Comparison of ENCODE assay signal across 11 mouse cellular contexts in the genomic region with DNA sequence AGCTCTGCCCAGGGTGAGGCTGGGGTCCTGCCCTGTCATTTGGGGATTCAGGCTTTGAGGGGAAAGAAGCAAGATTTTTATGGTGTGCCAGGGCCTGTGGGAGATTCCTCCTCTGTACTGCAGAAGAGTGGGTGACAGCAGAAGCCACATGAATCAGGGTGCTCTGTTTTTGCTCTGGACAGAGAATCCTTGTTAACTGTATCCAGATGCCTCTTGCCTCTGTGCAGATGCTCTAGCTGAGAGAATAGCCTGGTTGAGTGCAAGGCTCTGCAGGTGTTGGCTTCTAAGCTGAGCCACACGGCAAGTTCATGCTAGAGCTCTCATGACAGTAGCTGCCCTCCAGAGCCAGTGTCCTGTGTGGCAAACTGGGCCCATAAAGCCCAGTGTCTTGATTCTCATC. TPM values are rescaled to one million over a fixed set of nuclear protein-coding genes. Genes with fewer than 3 reads are reported as not detected.
DNase-seq lines count a peak whose midpoint lies in the region; ATAC-seq lines count a peak whose summit lies in the region.
"Had no signal": no experiment of that assay in that cellular context is flagged by ENCODE, and none has a peak within 500 bp of the region (broad histone marks: within the 10 kb centered on the region; RNA-seq: fewer than 3 reads in every experiment).

No protein-coding gene starts in this region.

- no peak overlapping the region for H3K4me3 ChIP-seq in heart, embryonic 12.5 days
- H3K4me3 ChIP-seq in midbrain, embryonic 12.5 days = no peak overlapping the region
- H3K4me3 ChIP-seq in midbrain, embryonic 11.5 days (ENCODE audit: low read depth, low read length) = no peak overlapping the region
- no peak overlapping the region for H3K4me3 ChIP-seq in forebrain, embryonic 16.5 days (replicated peaks; ENCODE audit: low read length)
- no peak overlapping the region for H3K4me3 ChIP-seq in neural tube, embryonic 15.5 days (replicated peaks)
- H3K4me3 ChIP-seq: myocyte had no signal

- DNase-seq in heart, postnatal 10 days = no peak
- no peak for DNase-seq in midbrain, embryonic 11.5 days (ENCODE audit: low spot score, missing footprints)
- DNase-seq in cerebellum, adult 18-20 months = no peak

- H3K9ac ChIP-seq in heart, embryonic 12.5 days = no peak overlapping the region
- H3K9ac ChIP-seq in midbrain, embryonic 12.5 days (replicated peaks) = no peak overlapping the region
- no peak overlapping the region for H3K9ac ChIP-seq in midbrain, embryonic 11.5 days (ENCODE audit: low read length)
- 0 out of 2 replicates have a peak overlapping the region, but pooled peaks have one; percentile 5 for H3K9ac ChIP-seq in forebrain, embryonic 16.5 days (replicated peaks; ENCODE audit: low read depth, low read length)
- no peak overlapping the region for H3K9ac ChIP-seq in neural tube, embryonic 15.5 days (replicated peaks)
- H3K9ac ChIP-seq: lung, embryonic 14.5 days had no signal

- H3K4me1 ChIP-seq in heart, embryonic 12.5 days (replicated peaks) = peaks cover 43% of the 10 kb centered on the region
- peaks cover 10% of the 10 kb centered on the region; the same call in 1 of the 2 replicates for H3K4me1 ChIP-seq in midbrain, embryonic 12.5 days
- H3K4me1 ChIP-seq in midbrain, embryonic 11.5 days (ENCODE audit: control insufficient read depth, insufficient read depth, low read length) = no peaks in the 10 kb centered on the region
- H3K4me1 ChIP-seq in forebrain, embryonic 16.5 days (replicated peaks; ENCODE audit: control insufficient read depth, insufficient read depth, low read length) = peaks cover 18% of the 10 kb centered on the region
- H3K4me1 ChIP-seq in neural tube, embryonic 15.5 days = peaks cover 28% of the 10 kb centered on the region

- peaks cover 86% of the 10 kb centered on the region for H3K36me3 ChIP-seq in heart, embryonic 12.5 days
- H3K36me3 ChIP-seq in midbrain, embryonic 12.5 days = peaks cover 81% of the 10 kb centered on the region
- H3K36me3 ChIP-seq in midbrain, embryonic 11.5 days (ENCODE audit: control insufficient read depth, insufficient read depth, low read length) = peaks cover 22% of the 10 kb centered on the region; the same call in 1 of the 2 replicates
- peaks cover 7% of the 10 kb centered on the region; the same call in 1 of the 2 replicates for H3K36me3 ChIP-seq in forebrain, embryonic 16.5 days (ENCODE audit: control insufficient read depth, insufficient read depth)
- peaks cover 58% of the 10 kb centered on the region for H3K36me3 ChIP-seq in neural tube, embryonic 15.5 days

- H3K27ac ChIP-seq in heart, embryonic 12.5 days (ENCODE audit: poor library complexity, severe bottlenecking) = peak overlapping the region; percentile 24; the same call in 1 of the 2 replicates
- H3K27ac ChIP-seq in midbrain, embryonic 12.5 days (replicated peaks) = peak overlapping the region; percentile 7; the same call in 1 of the 2 replicates
- H3K27ac ChIP-seq in midbrain, embryonic 11.5 days (ENCODE audit: low read depth, low read length) = no peak overlapping the region
- H3K27ac ChIP-seq in forebrain, embryonic 16.5 days (ENCODE audit: low read length) = peak overlapping the region; percentile 53
- peak overlapping the region; percentile 56 for H3K27ac ChIP-seq in neural tube, embryonic 15.5 days (replicated peaks)

- no peaks in the 10 kb centered on the region for H3K9me3 ChIP-seq in heart, embryonic 12.5 days (replicated peaks)
- no peaks in the 10 kb centered on the region for H3K9me3 ChIP-seq in midbrain, embryonic 12.5 days
- H3K9me3 ChIP-seq in midbrain, embryonic 11.5 days (ENCODE audit: control insufficient read depth, low read length) = no peaks in the 10 kb centered on the region
- H3K9me3 ChIP-seq in forebrain, embryonic 16.5 days (ENCODE audit: control insufficient read depth, low read length) = no peaks in the 10 kb centered on the region
- H3K9me3 ChIP-seq in neural tube, embryonic 15.5 days (replicated peaks) = no peaks in the 10 kb centered on the region

- intact Hi-C loops in heart, postnatal 10 days (cut with DNase I) = no loop called here

- peak overlapping the region; percentile 17; the same call in 1 of the 2 replicates for H3K4me2 ChIP-seq in heart, embryonic 12.5 days
- H3K4me2 ChIP-seq in midbrain, embryonic 12.5 days (replicated peaks) = no peak overlapping the region
- no peak overlapping the region for H3K4me2 ChIP-seq in midbrain, embryonic 11.5 days
- H3K4me2 ChIP-seq in forebrain, embryonic 16.5 days (ENCODE audit: low read length) = no peak overlapping the region
- H3K4me2 ChIP-seq in neural tube, embryonic 15.5 days = no peak overlapping the region
- H3K4me2 ChIP-seq: lung, embryonic 14.5 days had no signal

- WGBS in heart, embryonic 12.5 days = 48% methylated on average over 1 of the region's 1 CpGs
- WGBS in midbrain, embryonic 12.5 days = 91% methylated on average over 1 of the region's 1 CpGs
- 88% methylated on average over 1 of the region's 1 CpGs for WGBS in midbrain, embryonic 11.5 days
- WGBS in forebrain, embryonic 16.5 days = 26% methylated on average over 1 of the region's 1 CpGs
- 20% methylated on average over 1 of the region's 1 CpGs for WGBS in neural tube, embryonic 15.5 days

- H3K27me3 ChIP-seq in heart, embryonic 12.5 days (replicated peaks) = no peaks in the 10 kb centered on the region
- H3K27me3 ChIP-seq in midbrain, embryonic 12.5 days = no peaks in the 10 kb centered on the region
- no peaks in the 10 kb centered on the region for H3K27me3 ChIP-seq in midbrain, embryonic 11.5 days (ENCODE audit: control insufficient read depth, insufficient read depth, low read length)
- no peaks in the 10 kb centered on the region for H3K27me3 ChIP-seq in forebrain, embryonic 16.5 days (replicated peaks; ENCODE audit: control insufficient read depth, insufficient read depth, low read length)
- H3K27me3 ChIP-seq in neural tube, embryonic 15.5 days (replicated peaks) = no peaks in the 10 kb centered on the region

- no peak for ATAC-seq in heart, embryonic 12.5 days (ENCODE audit: insufficient number of reproducible peaks, low FRiP score)
- ATAC-seq in midbrain, embryonic 12.5 days (ENCODE audit: low FRiP score, low read depth) = no peak
- no peak for ATAC-seq in midbrain, embryonic 11.5 days (ENCODE audit: low FRiP score)
- no peak for ATAC-seq in forebrain, embryonic 16.5 days
- ATAC-seq in neural tube, embryonic 15.5 days (ENCODE audit: low FRiP score) = no peak
- no peak; the same call in 1 of the 2 replicates for ATAC-seq in megakaryocyte progenitor cell, adult 5-6 weeks (replicated peaks; ENCODE audit: poor library complexity)
- ATAC-seq: CD4-positive, CD25-positive, alpha-beta regulatory T cell, adult 4 months had no signal

RNA-seq across cellular contexts. Expression of gene Ranbp3, which starts 20.3 kb away (rescaled TPM):
- polyA plus RNA-seq in heart, embryonic 12.5 days (2016; fragmentation: Nextera tagmentation; extraction: Ambion mirVana) = 63.2 and 64.5 TPM in 2 replicates
- 10 to 100 TPM; 48.1 to 52.9 TPM for total RNA-seq in heart, postnatal 10 days (2021)
- polyA plus RNA-seq in midbrain, embryonic 12.5 days (2016; fragmentation: Nextera tagmentation; extraction: Ambion mirVana) = 109 and 115 TPM in 2 replicates
- polyA plus RNA-seq in midbrain, embryonic 11.5 days (2014; fragmentation: Nextera tagmentation; extraction: Ambion mirVana) = 108 and 112 TPM in 2 replicates
- polyA plus RNA-seq in forebrain, embryonic 16.5 days (2015; fragmentation: Nextera tagmentation; extraction: Ambion mirVana) = 114 and 120 TPM in 2 replicates
- polyA plus RNA-seq in neural tube, embryonic 15.5 days (2015; fragmentation: Nextera tagmentation; extraction: Ambion mirVana) = 94.2 and 95.4 TPM in 2 replicates
- 24.8 and 34.3 TPM in 2 replicates for total RNA-seq in megakaryocyte progenitor cell, adult 5-6 weeks (2015)
- total RNA-seq in megakaryocyte progenitor cell, adult 5-6 weeks (2017) = 63.3 and 72.8 TPM in 2 replicates

RNA-seq across cellular contexts. Expression of gene Ndufa11, which starts 24.2 kb away (rescaled TPM):
- 638 and 663 TPM in 2 replicates for polyA plus RNA-seq in heart, embryonic 12.5 days (2016; fragmentation: Nextera tagmentation; extraction: Ambion mirVana)
- 100 to 1,000 TPM; 794 to 859 TPM for total RNA-seq in heart, postnatal 10 days (2021)
- 325 and 338 TPM in 2 replicates for polyA plus RNA-seq in midbrain, embryonic 12.5 days (2016; fragmentation: Nextera tagmentation; extraction: Ambion mirVana)
- 323 and 337 TPM in 2 replicates for polyA plus RNA-seq in midbrain, embryonic 11.5 days (2014; fragmentation: Nextera tagmentation; extraction: Ambion mirVana)
- polyA plus RNA-seq in forebrain, embryonic 16.5 days (2015; fragmentation: Nextera tagmentation; extraction: Ambion mirVana) = 377 and 426 TPM in 2 replicates
- 639 and 709 TPM in 2 replicates for polyA plus RNA-seq in neural tube, embryonic 15.5 days (2015; fragmentation: Nextera tagmentation; extraction: Ambion mirVana)
- 102 and 151 TPM in 2 replicates for total RNA-seq in megakaryocyte progenitor cell, adult 5-6 weeks (2015)
- 92.1 and 131 TPM in 2 replicates for total RNA-seq in megakaryocyte progenitor cell, adult 5-6 weeks (2017)

RNA-seq across cellular contexts. Expression of gene Vmac, which starts 24.4 kb away (rescaled TPM):
- 12.1 and 12.9 TPM in 2 replicates for polyA plus RNA-seq in heart, embryonic 12.5 days (2016; fragmentation: Nextera tagmentation; extraction: Ambion mirVana)
- total RNA-seq in heart, postnatal 10 days (2021) = 1 to 10 TPM; 5.4 to 9.8 TPM
- 15.4 and 18.2 TPM in 2 replicates for polyA plus RNA-seq in midbrain, embryonic 12.5 days (2016; fragmentation: Nextera tagmentation; extraction: Ambion mirVana)
- 13.1 and 15.0 TPM in 2 replicates for polyA plus RNA-seq in midbrain, embryonic 11.5 days (2014; fragmentation: Nextera tagmentation; extraction: Ambion mirVana)
- 20.6 and 21.8 TPM in 2 replicates for polyA plus RNA-seq in forebrain, embryonic 16.5 days (2015; fragmentation: Nextera tagmentation; extraction: Ambion mirVana)
- 13.8 and 18.1 TPM in 2 replicates for polyA plus RNA-seq in neural tube, embryonic 15.5 days (2015; fragmentation: Nextera tagmentation; extraction: Ambion mirVana)
- total RNA-seq in megakaryocyte progenitor cell, adult 5-6 weeks (2015) = 8.5 and 12.5 TPM in 2 replicates
- total RNA-seq in megakaryocyte progenitor cell, adult 5-6 weeks (2017) = 4.2 and 6.5 TPM in 2 replicates
